Mouse (Mus musculus): ENCODE results near the gene Lrp8. TPM values are rescaled to one million over a fixed set of nuclear protein-coding genes. Genes with fewer than 3 reads are reported as not detected.
A peak's percentile ranks its signal among the peaks of the same experiment; 100 is the strongest.

The Lrp8 gene
- polyA plus RNA-seq, 1 experiment: 45.6 TPM

- no peak for DNase-seq
- peak overlapping the region; percentile 64; the same call in 1 of the 2 replicates for H3K27ac ChIP-seq (ENCODE audit: control insufficient read depth, insufficient read depth, low read length)
- peak overlapping the region; percentile 14; the same call in 1 of the 2 replicates for H3K4me3 ChIP-seq (ENCODE audit: control insufficient read depth, insufficient read depth, low read length)
- peaks cover 30% of the 10 kb centered on the region for H3K4me1 ChIP-seq (replicated peaks; ENCODE audit: control insufficient read depth, insufficient read depth, low read length)
- no peak for TF ChIP-seq CTCF (IDR thresholded peaks at IDR 0.05; ENCODE audit: borderline replicate concordance, control insufficient read depth, extremely low read depth, insufficient read depth, low read length, poor library complexity)
- TF ChIP-seq POLR2A (IDR thresholded peaks at IDR 0.05; ENCODE audit: control insufficient read depth, extremely low read depth, insufficient read depth, low read length, poor library complexity): no peak
- WGBS: 52% methylated on average over 10 of the region's 10 CpGs
- no peaks in the 10 kb centered on the region for H3K27me3 ChIP-seq (ENCODE audit: control insufficient read depth, insufficient read depth, low read length)
- no peaks in the 10 kb centered on the region for H3K36me3 ChIP-seq (ENCODE audit: control insufficient read depth, insufficient read depth, low read length)
These were observed 18.5 kb upstream of the Lrp8 start for GRCm38 (mm10) chr4:107783541-107783940.

- DNase-seq: no peak
- Histone ChIP-seq H3K4me1 (replicated peaks; ENCODE audit: control insufficient read depth, insufficient read depth, low read length) (peaks cover 26% of the 10 kb centered on the region), H3K27me3 (ENCODE audit: control insufficient read depth, insufficient read depth, low read length) (no peaks in the 10 kb centered on the region), H3K36me3 (ENCODE audit: control insufficient read depth, insufficient read depth, low read length) (no peaks in the 10 kb centered on the region), H3K27ac (ENCODE audit: control insufficient read depth, insufficient read depth, low read length) (no peak overlapping the region), H3K4me3 (ENCODE audit: control insufficient read depth, insufficient read depth, low read length) (no peak overlapping the region)
- WGBS: 98% methylated on average over 6 of the region's 6 CpGs
- TF ChIP-seq CTCF (IDR thresholded peaks at IDR 0.05; ENCODE audit: borderline replicate concordance, control insufficient read depth, extremely low read depth, insufficient read depth, low read length, poor library complexity) (no peak), POLR2A (IDR thresholded peaks at IDR 0.05; ENCODE audit: control insufficient read depth, extremely low read depth, insufficient read depth, low read length, poor library complexity) (no peak)
These were observed 13.2 kb upstream of the Lrp8 start for GRCm38 (mm10) chr4:107788841-107789240.

GRCm38 (mm10) chr4:107800801-107801200, 1.3 kb upstream of the Lrp8 start:
- no peaks in the 10 kb centered on the region for H3K27me3 ChIP-seq (ENCODE audit: control insufficient read depth, insufficient read depth, low read length)
- DNase-seq: no peak
- WGBS: 60% methylated on average over 6 of the region's 6 CpGs
- TF ChIP-seq POLR2A (IDR thresholded peaks at IDR 0.05; ENCODE audit: control insufficient read depth, extremely low read depth, insufficient read depth, low read length, poor library complexity) (no peak), CTCF (IDR thresholded peaks at IDR 0.05; ENCODE audit: borderline replicate concordance, control insufficient read depth, extremely low read depth, insufficient read depth, low read length, poor library complexity) (no peak)
- no peaks in the 10 kb centered on the region for H3K36me3 ChIP-seq (ENCODE audit: control insufficient read depth, insufficient read depth, low read length)
- H3K4me3 ChIP-seq (ENCODE audit: control insufficient read depth, insufficient read depth, low read length): no peak overlapping the region
- peaks cover 25% of the 10 kb centered on the region for H3K4me1 ChIP-seq (replicated peaks; ENCODE audit: control insufficient read depth, insufficient read depth, low read length)
- no peak overlapping the region for H3K27ac ChIP-seq (ENCODE audit: control insufficient read depth, insufficient read depth, low read length)

GRCm38 (mm10) chr4:107801366-107802184, 486 bp upstream of the Lrp8 start:
- TF ChIP-seq CTCF (IDR thresholded peaks at IDR 0.05; ENCODE audit: borderline replicate concordance, control insufficient read depth, extremely low read depth, insufficient read depth, low read length, poor library complexity) (0 out of 2 replicates have a peak, but pooled peaks have one; percentile 30), POLR2A (IDR thresholded peaks at IDR 0.05; ENCODE audit: control insufficient read depth, extremely low read depth, insufficient read depth, low read length, poor library complexity) (no peak)
- Histone ChIP-seq H3K36me3 (ENCODE audit: control insufficient read depth, insufficient read depth, low read length) (no peaks in the 10 kb centered on the region), H3K27me3 (ENCODE audit: control insufficient read depth, insufficient read depth, low read length) (no peaks in the 10 kb centered on the region), H3K4me3 (ENCODE audit: control insufficient read depth, insufficient read depth, low read length) (peak overlapping the region; percentile 79), H3K27ac (ENCODE audit: control insufficient read depth, insufficient read depth, low read length) (peak overlapping the region; percentile 28; the same call in 1 of the 2 replicates), H3K4me1 (replicated peaks; ENCODE audit: control insufficient read depth, insufficient read depth, low read length) (peaks cover 25% of the 10 kb centered on the region)
- WGBS: 6% methylated on average over 39 of the region's 41 CpGs
- DNase-seq: peak; percentile 78

- Histone ChIP-seq H3K36me3 (ENCODE audit: control insufficient read depth, insufficient read depth, low read length) (no peaks in the 10 kb centered on the region), H3K4me3 (ENCODE audit: control insufficient read depth, insufficient read depth, low read length) (peak overlapping the region; percentile 79), H3K27ac (ENCODE audit: control insufficient read depth, insufficient read depth, low read length) (peak overlapping the region; percentile 17; the same call in 1 of the 2 replicates), H3K27me3 (ENCODE audit: control insufficient read depth, insufficient read depth, low read length) (no peaks in the 10 kb centered on the region), H3K4me1 (replicated peaks; ENCODE audit: control insufficient read depth, insufficient read depth, low read length) (peaks cover 25% of the 10 kb centered on the region)
- peak; percentile 69 for DNase-seq
- TF ChIP-seq POLR2A (IDR thresholded peaks at IDR 0.05; ENCODE audit: control insufficient read depth, extremely low read depth, insufficient read depth, low read length, poor library complexity) (0 out of 2 replicates have a peak, but pooled peaks have one; percentile 24), CTCF (IDR thresholded peaks at IDR 0.05; ENCODE audit: borderline replicate concordance, control insufficient read depth, extremely low read depth, insufficient read depth, low read length, poor library complexity) (0 out of 2 replicates have a peak, but pooled peaks have one; percentile 5)
- WGBS: under 1% methylated on average over 65 of the region's 65 CpGs
These were observed 630 bp downstream of the Lrp8 start for GRCm38 (mm10) chr4:107802450-107803331.
